Mouse (Mus musculus): ENCODE results near the gene Mphosph6. TPM values are rescaled to one million over a fixed set of nuclear protein-coding genes. Genes with fewer than 3 reads are reported as not detected.

Gene Mphosph6
- polyA plus RNA-seq, 1 experiment, result 98.3 TPM

DNA sequence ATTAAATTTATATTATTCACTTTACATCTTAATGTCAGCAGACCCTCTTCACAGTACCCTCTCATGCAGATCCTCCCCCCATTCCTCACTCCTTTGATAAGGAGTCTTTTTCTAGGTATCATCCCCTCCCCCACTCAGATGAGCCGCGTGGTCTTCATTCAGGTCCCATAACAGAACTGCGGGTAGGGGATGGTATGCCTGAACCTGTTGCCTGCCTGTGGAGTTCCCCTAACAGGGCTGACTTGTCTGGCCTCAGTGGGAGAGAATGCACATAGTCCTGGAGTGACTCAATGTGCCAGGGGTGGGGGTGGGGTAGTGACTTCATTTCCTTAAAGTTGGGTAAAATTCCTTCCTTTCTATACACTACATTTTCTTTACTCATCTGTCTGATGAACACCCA lies 15.3 kb downstream of the Mphosph6 start:
- no peaks in the 10 kb centered on the region for H3K4me1 ChIP-seq (ENCODE audit: control insufficient read depth, insufficient read depth, low read length)
- H3K9me3 ChIP-seq (replicated peaks; ENCODE audit: control insufficient read depth, insufficient read depth, low read length, poor library complexity, severe bottlenecking), result no peaks in the 10 kb centered on the region
- H3K27me3 ChIP-seq (ENCODE audit: control insufficient read depth, insufficient read depth, low read length, poor library complexity, severe bottlenecking), result no peaks in the 10 kb centered on the region; the same call in 1 of the 2 replicates
- H3K9ac ChIP-seq (ENCODE audit: low read depth, poor library complexity, severe bottlenecking), result no peak overlapping the region
- no peak overlapping the region for H3K27ac ChIP-seq (ENCODE audit: insufficient read depth, low read length)
- TF ChIP-seq CTCF (IDR thresholded peaks at IDR 0.05; ENCODE audit: low read depth, low read length), result no peak
- peaks cover 23% of the 10 kb centered on the region for H3K36me3 ChIP-seq (ENCODE audit: control insufficient read depth, insufficient read depth, low read length, poor library complexity, severe bottlenecking)
- H3K4me3 ChIP-seq (ENCODE audit: low read depth, low read length), result no peak overlapping the region

- TF ChIP-seq POLR2A (IDR thresholded peaks at IDR 0.05; ENCODE audit: insufficient read depth, low read length) (no peak), CTCF (IDR thresholded peaks at IDR 0.05; ENCODE audit: low read depth, low read length) (no peak), EP300 (IDR thresholded peaks at IDR 0.05; ENCODE audit: insufficient read depth, low read depth, low read length) (no peak)
- H3K27me3 ChIP-seq (ENCODE audit: control insufficient read depth, insufficient read depth, low read length, poor library complexity, severe bottlenecking), result no peaks in the 10 kb centered on the region; the same call in 1 of the 2 replicates
- H3K36me3 ChIP-seq (ENCODE audit: control insufficient read depth, insufficient read depth, low read length, poor library complexity, severe bottlenecking), result no peaks in the 10 kb centered on the region
- H3K9me3 ChIP-seq (replicated peaks; ENCODE audit: control insufficient read depth, insufficient read depth, low read length, poor library complexity, severe bottlenecking), result no peaks in the 10 kb centered on the region
- no peak overlapping the region for H3K27ac ChIP-seq (ENCODE audit: insufficient read depth, low read length)
- no peak overlapping the region for H3K9ac ChIP-seq (ENCODE audit: low read depth, poor library complexity, severe bottlenecking)
- H3K4me3 ChIP-seq (ENCODE audit: low read depth, low read length), result no peak overlapping the region
- H3K4me1 ChIP-seq (ENCODE audit: control insufficient read depth, insufficient read depth, low read length), result no peaks in the 10 kb centered on the region
Measured at GRCm38 (mm10) chr8:117783021-117783420, 18.7 kb downstream of the Mphosph6 start.

DNA sequence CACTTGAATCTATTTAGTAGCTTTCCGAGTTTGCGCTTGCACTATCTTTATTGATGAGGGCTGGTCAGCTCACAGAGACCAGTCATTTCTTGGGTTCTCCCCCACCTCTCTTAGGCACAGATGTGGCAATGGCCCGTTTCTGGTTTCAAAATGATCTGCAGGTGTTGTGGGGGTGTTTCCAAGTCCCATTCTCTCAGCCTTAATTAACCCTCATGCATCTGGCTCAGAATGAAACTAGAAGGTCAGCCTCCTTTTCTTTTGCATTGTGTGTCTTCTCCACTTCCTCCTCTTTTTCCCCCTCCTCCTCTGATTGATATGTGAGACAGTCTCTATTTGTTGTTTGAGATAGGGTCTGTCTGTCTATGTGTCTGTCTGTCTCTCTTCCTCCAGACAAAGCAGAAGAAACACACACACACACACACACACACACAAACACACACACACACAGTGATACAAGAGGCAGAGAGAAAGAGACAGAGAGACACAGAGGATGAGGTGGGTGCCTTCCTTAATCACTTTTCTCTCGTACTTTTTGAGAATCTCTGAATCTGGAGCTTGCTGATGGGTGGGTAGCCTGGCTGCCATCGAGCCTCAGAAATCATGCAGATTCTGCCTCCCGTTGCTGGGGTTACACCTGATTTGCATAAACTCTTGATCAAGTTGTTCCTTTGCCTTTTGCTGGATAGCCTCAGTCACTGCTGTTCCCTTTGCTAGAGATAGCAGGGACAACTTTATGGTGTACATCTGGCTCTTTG lies 20.2 kb downstream of the Mphosph6 start:
- Histone ChIP-seq H3K9ac (ENCODE audit: low read depth, poor library complexity, severe bottlenecking) (no peak overlapping the region), H3K4me1 (ENCODE audit: control insufficient read depth, insufficient read depth, low read length) (no peaks in the 10 kb centered on the region), H3K9me3 (replicated peaks; ENCODE audit: control insufficient read depth, insufficient read depth, low read length, poor library complexity, severe bottlenecking) (no peaks in the 10 kb centered on the region), H3K27ac (ENCODE audit: insufficient read depth, low read length) (no peak overlapping the region), H3K36me3 (ENCODE audit: control insufficient read depth, insufficient read depth, low read length, poor library complexity, severe bottlenecking) (no peaks in the 10 kb centered on the region), H3K4me3 (ENCODE audit: low read depth, low read length) (no peak overlapping the region), H3K27me3 (ENCODE audit: control insufficient read depth, insufficient read depth, low read length, poor library complexity, severe bottlenecking) (no peaks in the 10 kb centered on the region; the same call in 1 of the 2 replicates)
- TF ChIP-seq CTCF (IDR thresholded peaks at IDR 0.05; ENCODE audit: low read depth, low read length), result no peak
- no peak for TF ChIP-seq POLR2A (IDR thresholded peaks at IDR 0.05; ENCODE audit: insufficient read depth, low read length)
- no peak for TF ChIP-seq EP300 (IDR thresholded peaks at IDR 0.05; ENCODE audit: insufficient read depth, low read depth, low read length)

GRCm38 (mm10) chr8:117779344-117779743 lies 22.4 kb downstream of the Mphosph6 start:
- Histone ChIP-seq H3K9ac (ENCODE audit: low read depth, poor library complexity, severe bottlenecking) (no peak overlapping the region), H3K27me3 (ENCODE audit: control insufficient read depth, insufficient read depth, low read length, poor library complexity, severe bottlenecking) (no peaks in the 10 kb centered on the region; the same call in 1 of the 2 replicates), H3K36me3 (ENCODE audit: control insufficient read depth, insufficient read depth, low read length, poor library complexity, severe bottlenecking) (no peaks in the 10 kb centered on the region), H3K4me1 (ENCODE audit: control insufficient read depth, insufficient read depth, low read length) (no peaks in the 10 kb centered on the region), H3K27ac (ENCODE audit: insufficient read depth, low read length) (no peak overlapping the region), H3K4me3 (ENCODE audit: low read depth, low read length) (no peak overlapping the region), H3K9me3 (replicated peaks; ENCODE audit: control insufficient read depth, insufficient read depth, low read length, poor library complexity, severe bottlenecking) (no peaks in the 10 kb centered on the region)
- no peak for TF ChIP-seq EP300 (IDR thresholded peaks at IDR 0.05; ENCODE audit: insufficient read depth, low read depth, low read length)
- TF ChIP-seq POLR2A (IDR thresholded peaks at IDR 0.05; ENCODE audit: insufficient read depth, low read length), result no peak
- TF ChIP-seq CTCF (IDR thresholded peaks at IDR 0.05; ENCODE audit: low read depth, low read length), result no peak

GRCm38 (mm10) chr8:117778531-117779322 lies 23.0 kb downstream of the Mphosph6 start:
- Histone ChIP-seq H3K9ac (ENCODE audit: low read depth, poor library complexity, severe bottlenecking) (no peak overlapping the region), H3K4me3 (ENCODE audit: low read depth, low read length) (no peak overlapping the region), H3K27me3 (ENCODE audit: control insufficient read depth, insufficient read depth, low read length, poor library complexity, severe bottlenecking) (no peaks in the 10 kb centered on the region; the same call in 1 of the 2 replicates), H3K9me3 (replicated peaks; ENCODE audit: control insufficient read depth, insufficient read depth, low read length, poor library complexity, severe bottlenecking) (no peaks in the 10 kb centered on the region), H3K27ac (ENCODE audit: insufficient read depth, low read length) (no peak overlapping the region), H3K36me3 (ENCODE audit: control insufficient read depth, insufficient read depth, low read length, poor library complexity, severe bottlenecking) (no peaks in the 10 kb centered on the region), H3K4me1 (ENCODE audit: control insufficient read depth, insufficient read depth, low read length) (no peaks in the 10 kb centered on the region)
- TF ChIP-seq POLR2A (IDR thresholded peaks at IDR 0.05; ENCODE audit: insufficient read depth, low read length), result no peak
- TF ChIP-seq CTCF (IDR thresholded peaks at IDR 0.05; ENCODE audit: low read depth, low read length), result no peak
- no peak for TF ChIP-seq EP300 (IDR thresholded peaks at IDR 0.05; ENCODE audit: insufficient read depth, low read depth, low read length)

DNA sequence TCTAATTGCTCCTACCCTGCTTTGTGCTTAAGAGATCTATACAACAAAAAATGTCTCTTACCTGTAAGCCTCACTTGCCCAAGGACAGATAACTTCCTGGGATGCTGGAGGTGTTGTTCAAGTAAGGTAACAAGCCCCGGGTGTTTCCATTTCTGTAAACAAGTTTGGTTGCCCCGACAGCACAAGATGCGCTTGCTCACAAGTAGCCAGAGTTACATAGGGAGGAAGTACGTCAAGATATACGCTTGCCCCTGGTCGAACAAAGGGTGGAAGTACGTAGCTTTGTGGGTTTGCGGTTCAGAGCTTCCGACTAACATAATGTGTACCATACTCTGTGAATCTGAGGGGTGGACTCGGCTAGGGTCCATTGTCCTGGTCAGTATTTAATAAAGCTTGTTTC lies 25.7 kb downstream of the Mphosph6 start:
- no peak for TF ChIP-seq EP300 (IDR thresholded peaks at IDR 0.05; ENCODE audit: insufficient read depth, low read depth, low read length)
- no peak for TF ChIP-seq CTCF (IDR thresholded peaks at IDR 0.05; ENCODE audit: low read depth, low read length)
- no peak for TF ChIP-seq POLR2A (IDR thresholded peaks at IDR 0.05; ENCODE audit: insufficient read depth, low read length)
- Histone ChIP-seq H3K9ac (ENCODE audit: low read depth, poor library complexity, severe bottlenecking) (no peak overlapping the region), H3K9me3 (replicated peaks; ENCODE audit: control insufficient read depth, insufficient read depth, low read length, poor library complexity, severe bottlenecking) (no peaks in the 10 kb centered on the region), H3K27ac (ENCODE audit: insufficient read depth, low read length) (no peak overlapping the region), H3K36me3 (ENCODE audit: control insufficient read depth, insufficient read depth, low read length, poor library complexity, severe bottlenecking) (no peaks in the 10 kb centered on the region), H3K4me3 (ENCODE audit: low read depth, low read length) (peak overlapping the region; percentile 32; the same call in 1 of the 2 replicates), H3K27me3 (ENCODE audit: control insufficient read depth, insufficient read depth, low read length, poor library complexity, severe bottlenecking) (no peaks in the 10 kb centered on the region), H3K4me1 (ENCODE audit: control insufficient read depth, insufficient read depth, low read length) (no peaks in the 10 kb centered on the region)
